Mouse (Mus musculus) heart, embryonic 14.5 days (tissue): ENCODE measurements around the gene Sult1a1. TPM values are rescaled to one million over a fixed set of nuclear protein-coding genes. Genes with fewer than 3 reads are reported as not detected.

ENCODE experiments used
- ATAC-seq: fragments of 200-750 bp; cut with Nextera tagmentation; 2 replicates; pipeline ENCODE4 v1.8.0; 2017; ENCODE audit warnings: low read depth, moderate TSS enrichment; ENCODE audit not compliant: insufficient number of reproducible peaks, insufficient read depth, low FRiP score
- H3K27ac ChIP-seq, 2 experiments: fragments of 200-500 bp in 1 of 2; fragments of 300-500 bp in 1 of 2; sonication (generic) in 1 of 2; replicated peaks in 1 of 2; 2 replicates each; pipeline ENCODE4 v1.5.1; 2012 to 2014; ENCODE audit warnings: low read depth in 2 of 2, low read length in 2 of 2, control low read depth in 1 of 2, mild to moderate bottlenecking in 1 of 2, mixed read lengths in 1 of 2; ENCODE audit not compliant: control insufficient read depth in 1 of 2, insufficient read depth in 1 of 2
- H3K27me3 ChIP-seq: fragments of 300-500 bp; sonication (generic); 2 replicates; pipeline ENCODE4 v1.6.1; 2014; ENCODE audit warnings: mild to moderate bottlenecking, low read length, control low read depth; ENCODE audit not compliant: control insufficient read depth, insufficient read depth
- H3K36me3 ChIP-seq: fragments of 300-500 bp; sonication (generic); 2 replicates; pipeline ENCODE4 v1.6.1; 2014; ENCODE audit warnings: mild to moderate bottlenecking, control low read depth, low read length, mixed read lengths; ENCODE audit not compliant: control insufficient read depth, insufficient read depth
- H3K4me1 ChIP-seq, 2 experiments: fragments of 200-500 bp in 1 of 2; fragments of 300-500 bp in 1 of 2; sonication (generic) in 1 of 2; 2 replicates each; pipeline ENCODE4 v1.6.1; 2012 to 2014; ENCODE audit warnings: low read length in 2 of 2, control low read depth in 1 of 2, mixed read lengths in 1 of 2; ENCODE audit not compliant: control insufficient read depth in 2 of 2, insufficient read depth in 2 of 2
- H3K4me2 ChIP-seq: fragments of 300-500 bp; sonication (generic); 2 replicates; pipeline ENCODE4 v1.6.1; 2014; ENCODE audit warnings: mild to moderate bottlenecking, low read length
- H3K4me3 ChIP-seq, 2 experiments: fragments of 200-500 bp in 1 of 2; fragments of 300-500 bp in 1 of 2; sonication (generic) in 1 of 2; 2 replicates each; pipeline ENCODE4 v1.5.1; 2012 to 2014; ENCODE audit warnings: low read length in 2 of 2, mild to moderate bottlenecking in 2 of 2, control low read depth in 1 of 2, low read depth in 1 of 2, moderate library complexity in 1 of 2; ENCODE audit not compliant: control insufficient read depth in 1 of 2, insufficient read depth in 1 of 2
- H3K9ac ChIP-seq: fragments of 300-500 bp; sonication (generic); 2 replicates; pipeline ENCODE4 v1.6.1; 2014; ENCODE audit warnings: mild to moderate bottlenecking, low read length
- H3K9me3 ChIP-seq: fragments of 300-500 bp; sonication (generic); 2 replicates; pipeline ENCODE4 v1.6.1; 2016; ENCODE audit warnings: low read length, control low read depth; ENCODE audit not compliant: control insufficient read depth
- WGBS: fragments of 180-500 bp; shearing (Covaris S2); extraction: QIAGEN DNeasy Blood & Tissue Kit; methylation state at CpG from one replicate; pipeline ENCODE4 v1.1.7; 2014; 5-methylcytosine and 5-hydroxymethylcytosine counted together
- polyA plus RNA-seq: library from polyadenylated mRNA; unstranded; fragments of >200 nt; fragmentation: Nextera tagmentation; extraction: Ambion mirVana; gene quantifications from 2 replicates; pipeline ENCODE4 v1.2.1, GENCODE M21; 2014

The Sult1a1 gene
- polyA plus RNA-seq, 1 experiment from 2014 or later = 13.5 TPM

GRCm38 (mm10) chr7:126702358-126702757 is 26.1 kb upstream of the Sult1a1 start:
- no peaks in the 10 kb centered on the region for H3K9me3 ChIP-seq
- no peak overlapping the region for H3K4me2 ChIP-seq
- ATAC-seq = no peak
- no peak overlapping the region for H3K4me3 ChIP-seq
- no peak overlapping the region for H3K9ac ChIP-seq
- no peak overlapping the region for H3K27ac ChIP-seq
- H3K36me3 ChIP-seq = no peaks in the 10 kb centered on the region
- WGBS = 63% methylated on average over 6 of the region's 6 CpGs
- peaks cover 38% of the 10 kb centered on the region for H3K27me3 ChIP-seq
- peaks cover 5 to 8% of the 10 kb centered on the region in 2 experiments for H3K4me1 ChIP-seq

- Histone ChIP-seq H3K27ac (no peak overlapping the region), H3K9me3 (no peaks in the 10 kb centered on the region), H3K36me3 (no peaks in the 10 kb centered on the region), H3K9ac (peak overlapping the region; percentile 50; the same call in 1 of the 2 replicates), H3K27me3 (peaks cover 38% of the 10 kb centered on the region), H3K4me2 (peak overlapping the region; percentile 55), H3K4me1 (peaks cover 5 to 11% of the 10 kb centered on the region in 2 experiments), H3K4me3 (peak overlapping the region in 1 of 2 experiments; percentile 6; a peak in 2 of 4 replicates)
- ATAC-seq = no peak
- 54% methylated on average over 24 of the region's 24 CpGs for WGBS
Measured at GRCm38 (mm10) chr7:126701559-126702357, 25.5 kb upstream of the Sult1a1 start.

GRCm38 (mm10) chr7:126701070-126701469 is 24.8 kb upstream of the Sult1a1 start:
- Histone ChIP-seq H3K27ac (no peak overlapping the region), H3K4me2 (peak overlapping the region; percentile 55), H3K4me1 (peaks cover 10 to 17% of the 10 kb centered on the region in 2 experiments), H3K4me3 (peak overlapping the region in 1 of 2 experiments; percentile 6; a peak in 2 of 4 replicates), H3K36me3 (no peaks in the 10 kb centered on the region), H3K27me3 (peaks cover 38% of the 10 kb centered on the region), H3K9me3 (no peaks in the 10 kb centered on the region), H3K9ac (peak overlapping the region; percentile 50; the same call in 1 of the 2 replicates)
- under 1% methylated on average over 11 of the region's 11 CpGs for WGBS
- ATAC-seq = no peak

DNA sequence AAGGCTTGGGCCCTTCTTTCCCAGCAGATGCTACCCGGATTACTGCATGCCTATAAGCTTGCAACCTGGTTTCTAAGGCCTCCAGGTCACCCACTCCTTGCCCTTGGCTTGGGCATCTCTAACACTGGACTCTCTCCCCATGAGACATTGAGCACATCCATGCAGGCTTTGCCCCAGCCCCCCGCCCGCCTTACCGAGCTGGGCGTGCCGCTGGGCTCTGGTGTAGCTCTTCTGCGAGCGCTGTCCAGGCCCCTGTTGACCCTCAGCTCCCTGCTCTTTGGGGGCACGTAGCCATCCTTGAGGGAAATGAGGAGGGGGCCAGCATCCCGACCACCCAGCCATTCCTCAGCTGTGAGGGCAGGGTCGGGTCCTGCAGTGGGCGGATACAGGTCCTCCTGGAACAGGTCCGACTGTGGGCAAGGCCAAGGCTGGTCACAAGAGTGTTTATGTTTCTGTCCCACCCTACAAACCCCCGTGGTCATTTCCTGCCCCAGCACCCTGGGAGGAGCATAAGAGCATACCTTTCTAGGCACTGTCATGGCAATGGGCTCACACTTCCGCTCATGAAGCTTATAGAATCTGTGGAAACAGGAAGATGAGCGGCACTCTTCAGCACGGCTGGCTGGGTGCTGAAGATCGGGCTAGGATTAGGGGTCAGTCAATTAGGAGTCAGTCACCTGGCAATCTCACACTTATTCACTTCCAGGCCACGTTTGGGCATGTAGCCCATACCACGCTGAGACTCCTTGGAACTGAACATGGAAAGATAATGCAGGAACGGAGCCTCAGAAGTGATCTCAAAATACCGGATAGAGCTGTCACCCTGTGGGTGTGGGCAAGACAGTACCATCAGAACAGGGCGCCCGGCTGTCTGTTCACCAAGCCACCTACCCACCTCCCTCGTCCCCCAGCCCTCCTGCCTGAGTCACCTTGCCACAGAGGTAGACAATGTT is 24.1 kb upstream of the Sult1a1 start:
- ATAC-seq = no peak
- Histone ChIP-seq H3K4me2 (no peak overlapping the region; the same call in 1 of the 2 replicates), H3K27me3 (peaks cover 32% of the 10 kb centered on the region), H3K4me3 (no peak overlapping the region), H3K27ac (no peak overlapping the region), H3K4me1 (peaks cover 10 to 17% of the 10 kb centered on the region in 2 experiments), H3K36me3 (no peaks in the 10 kb centered on the region), H3K9ac (no peak overlapping the region), H3K9me3 (no peaks in the 10 kb centered on the region)
- WGBS = 74% methylated on average over 25 of the region's 25 CpGs

- Histone ChIP-seq H3K4me2 (no peak overlapping the region), H3K27ac (no peak overlapping the region), H3K27me3 (peaks cover 8% of the 10 kb centered on the region; the same call in 1 of the 2 replicates), H3K36me3 (0 out of 2 replicates have a peak, but pooled peaks cover under 1% of the 10 kb centered on the region), H3K4me1 (peaks cover 10 to 15% of the 10 kb centered on the region in 2 experiments), H3K4me3 (no peak overlapping the region), H3K9ac (no peak overlapping the region), H3K9me3 (no peaks in the 10 kb centered on the region)
- ATAC-seq = no peak
- 91% methylated on average over 8 of the region's 8 CpGs for WGBS
Measured at GRCm38 (mm10) chr7:126697838-126698237, 21.6 kb upstream of the Sult1a1 start.

DNA sequence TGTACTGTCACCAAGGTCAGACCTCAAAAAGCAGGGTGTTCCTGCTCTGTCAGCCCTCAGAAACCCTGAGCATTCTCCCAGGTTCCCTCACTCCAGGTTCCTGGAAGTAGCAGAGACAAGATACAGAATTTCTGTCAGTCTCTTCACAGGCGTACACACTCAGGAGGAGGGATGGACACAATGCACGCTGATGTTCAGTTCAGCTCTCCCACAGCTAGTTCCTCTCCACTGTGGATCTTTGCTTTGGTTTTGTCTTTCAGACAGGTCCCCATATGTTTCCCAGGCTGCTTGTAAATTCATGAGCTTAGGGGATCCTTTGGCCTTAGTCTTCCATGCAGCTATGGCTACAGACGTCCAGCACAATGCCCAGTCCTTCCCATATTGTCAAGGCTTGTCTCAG is 20.7 kb upstream of the Sult1a1 start:
- WGBS = 75% methylated on average over 3 of the region's 3 CpGs

GRCm38 (mm10) chr7:126696303-126696702 is 20.1 kb upstream of the Sult1a1 start:
- no peak for ATAC-seq

More for the DNA sequence above, 20.7 kb upstream of the Sult1a1 start:
- peak overlapping the region; percentile 87 for H3K4me2 ChIP-seq
- H3K36me3 ChIP-seq = peaks cover 9% of the 10 kb centered on the region
- H3K4me1 ChIP-seq = peaks cover 10 to 15% of the 10 kb centered on the region in 2 experiments
- H3K9me3 ChIP-seq = no peaks in the 10 kb centered on the region
- H3K9ac ChIP-seq = peak overlapping the region; percentile 83
- no peak overlapping the region for H3K27ac ChIP-seq
- H3K4me3 ChIP-seq = peak overlapping the region in 1 of 2 experiments; percentile 77; a peak in 2 of 4 replicates
- ATAC-seq = no peak
- 0 out of 2 replicates have a peak, but pooled peaks cover 3% of the 10 kb centered on the region for H3K27me3 ChIP-seq

More at GRCm38 (mm10) chr7:126696303-126696702, 20.1 kb upstream of the Sult1a1 start:
- 5% methylated on average over 17 of the region's 17 CpGs for WGBS
- peak overlapping the region; percentile 87 for H3K4me2 ChIP-seq
- peaks cover 10 to 15% of the 10 kb centered on the region in 2 experiments for H3K4me1 ChIP-seq
- no peaks in the 10 kb centered on the region for H3K9me3 ChIP-seq
- peak overlapping the region; percentile 83 for H3K9ac ChIP-seq
- no peaks in the 10 kb centered on the region for H3K27me3 ChIP-seq
- peak overlapping the region; percentile 77 to 78 for H3K4me3 ChIP-seq
- H3K27ac ChIP-seq = no peak overlapping the region
- peaks cover 15% of the 10 kb centered on the region for H3K36me3 ChIP-seq
